Mouse (Mus musculus) cerebellum, postnatal 4 days (tissue): Measurements from ENCODE around the gene B3gnt2.

ENCODE experiments used
- DNase-seq, 2 experiments: peaks; one replicate each; pipeline ENCODE4 v3.0.0; 2022; ENCODE audit warnings: low spot score in 2 of 2, mixed read lengths in 1 of 2

B3gnt2 gene

GRCm38 (mm10) chr11:22871628-22872306 lies 11.0 kb upstream of the B3gnt2 start:
- DNase-seq: no peak

DNA sequence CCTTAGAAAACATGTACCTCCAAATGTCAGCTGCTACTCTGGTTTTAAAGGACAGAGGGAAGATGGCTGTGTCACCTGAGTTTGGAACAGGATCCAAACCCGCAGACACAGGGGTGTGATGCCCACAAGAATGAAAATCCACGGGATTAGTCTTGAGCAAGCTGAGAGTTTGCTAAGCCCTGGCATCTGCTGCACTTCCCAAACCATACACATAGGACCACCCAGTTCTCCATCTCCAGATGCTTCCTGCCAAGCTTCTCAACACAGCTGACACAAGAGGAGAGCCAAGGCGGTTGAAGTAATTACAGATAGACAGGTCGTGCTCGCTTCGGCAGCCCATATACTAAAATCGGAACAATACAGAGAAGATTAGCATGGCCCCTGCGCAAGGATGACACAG lies 7.8 kb upstream of the B3gnt2 start:
- DNase-seq: no peak

DNA sequence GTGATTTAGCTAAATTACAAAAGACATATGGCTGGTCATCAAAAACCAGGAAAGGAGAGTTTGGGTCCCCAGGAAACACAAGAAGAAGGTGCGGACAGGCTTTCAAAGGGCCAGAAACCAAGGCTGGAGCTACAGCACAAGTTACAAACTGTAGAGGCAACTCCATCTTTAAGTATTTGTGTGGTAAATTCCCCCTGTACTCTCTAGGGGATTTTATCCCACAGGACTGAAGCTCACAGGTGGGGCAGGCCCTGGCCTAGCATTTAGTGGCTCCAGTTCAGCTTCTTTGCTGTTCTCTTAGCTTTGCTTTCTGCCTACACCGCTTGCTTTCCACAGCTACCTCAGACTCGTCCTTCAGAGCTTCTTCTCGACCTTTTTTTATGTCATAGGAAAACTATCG lies 6.9 kb upstream of the B3gnt2 start:
- DNase-seq: no peak

GRCm38 (mm10) chr11:22865635-22866246 lies 5.0 kb upstream of the B3gnt2 start:
- DNase-seq: no peak

DNA sequence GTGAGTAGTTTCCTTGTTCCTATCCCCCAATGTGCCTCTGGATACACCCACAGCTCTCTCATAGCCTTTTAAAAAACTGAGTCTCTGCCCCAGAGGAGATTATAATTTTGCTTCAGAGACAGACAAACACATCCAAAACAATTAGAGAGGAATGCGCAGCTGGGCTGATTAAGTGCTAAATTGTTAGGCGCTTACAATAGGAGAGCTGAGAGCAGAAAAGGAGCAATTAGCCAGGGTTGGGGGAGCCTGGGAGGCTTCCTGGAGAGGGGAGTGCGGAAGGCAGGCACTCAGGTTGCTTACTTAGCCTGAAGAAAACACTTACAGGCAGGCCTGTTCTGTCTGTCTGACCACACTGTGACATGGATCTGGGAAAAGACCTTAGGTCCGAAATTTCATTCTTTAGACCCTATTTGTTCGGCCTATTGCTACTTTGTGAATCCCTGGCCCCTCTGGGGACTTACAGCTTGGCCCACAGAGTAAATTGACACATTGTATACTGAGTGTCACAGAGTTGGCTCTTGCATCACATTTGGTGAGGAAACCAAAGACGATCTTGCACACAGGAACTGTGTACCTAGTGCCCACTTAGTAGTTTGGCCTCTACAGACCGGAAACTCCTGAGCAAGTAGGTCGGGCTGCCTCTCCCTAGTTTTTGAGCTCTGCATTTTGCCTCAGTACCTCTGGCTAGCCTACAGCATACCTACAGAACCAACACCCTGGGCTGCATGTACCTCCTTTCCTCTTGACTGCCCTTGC lies 3.7 kb upstream of the B3gnt2 start:
- no peak for DNase-seq

DNA sequence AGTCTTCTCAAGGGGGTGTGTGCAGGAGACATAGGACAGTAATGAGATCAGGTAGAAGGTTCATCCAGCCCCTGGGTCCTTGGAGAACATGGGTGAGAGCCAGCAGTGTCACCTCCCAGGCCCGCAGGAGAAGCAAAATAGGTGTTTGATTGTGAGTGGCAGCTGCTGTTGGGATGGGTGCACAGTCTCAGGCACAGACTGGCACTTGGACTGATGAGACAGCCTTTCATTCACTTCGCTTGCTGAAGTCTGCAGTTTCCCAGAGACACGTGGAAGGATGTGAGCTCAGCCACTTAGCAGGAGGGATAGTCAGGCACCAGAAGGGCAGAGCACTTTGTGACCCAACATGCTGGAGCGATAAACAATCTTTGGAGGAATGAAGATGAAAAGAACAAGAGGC lies 2.8 kb upstream of the B3gnt2 start:
- DNase-seq: no peak

- DNase-seq: no peak
Measured at GRCm38 (mm10) chr11:22861315-22861714, 554 bp upstream of the B3gnt2 start.

GRCm38 (mm10) chr11:22859633-22860334 lies 977 bp downstream of the B3gnt2 start:
- peak; percentile 64 to 75 for DNase-seq

DNA sequence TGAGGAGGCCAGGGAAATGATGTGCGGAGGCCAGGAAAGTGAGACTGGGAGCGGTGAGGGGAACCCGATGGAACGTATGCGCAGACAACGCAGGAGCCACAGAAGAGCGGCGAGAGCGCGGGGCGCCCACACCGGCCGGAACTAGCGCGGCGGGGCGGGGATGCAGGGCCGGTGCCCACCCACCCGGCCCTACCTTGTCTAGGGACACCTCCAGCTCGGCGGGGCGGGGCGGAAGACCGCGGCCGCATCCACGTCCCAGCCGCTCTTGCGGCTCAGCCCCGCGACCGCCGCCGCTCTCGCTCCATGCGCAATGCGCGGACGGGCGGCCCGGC lies 1.5 kb downstream of the B3gnt2 start:
- no peak for DNase-seq

- no peak for DNase-seq
Measured at GRCm38 (mm10) chr11:22858441-22859300, 2.1 kb downstream of the B3gnt2 start.

DNA sequence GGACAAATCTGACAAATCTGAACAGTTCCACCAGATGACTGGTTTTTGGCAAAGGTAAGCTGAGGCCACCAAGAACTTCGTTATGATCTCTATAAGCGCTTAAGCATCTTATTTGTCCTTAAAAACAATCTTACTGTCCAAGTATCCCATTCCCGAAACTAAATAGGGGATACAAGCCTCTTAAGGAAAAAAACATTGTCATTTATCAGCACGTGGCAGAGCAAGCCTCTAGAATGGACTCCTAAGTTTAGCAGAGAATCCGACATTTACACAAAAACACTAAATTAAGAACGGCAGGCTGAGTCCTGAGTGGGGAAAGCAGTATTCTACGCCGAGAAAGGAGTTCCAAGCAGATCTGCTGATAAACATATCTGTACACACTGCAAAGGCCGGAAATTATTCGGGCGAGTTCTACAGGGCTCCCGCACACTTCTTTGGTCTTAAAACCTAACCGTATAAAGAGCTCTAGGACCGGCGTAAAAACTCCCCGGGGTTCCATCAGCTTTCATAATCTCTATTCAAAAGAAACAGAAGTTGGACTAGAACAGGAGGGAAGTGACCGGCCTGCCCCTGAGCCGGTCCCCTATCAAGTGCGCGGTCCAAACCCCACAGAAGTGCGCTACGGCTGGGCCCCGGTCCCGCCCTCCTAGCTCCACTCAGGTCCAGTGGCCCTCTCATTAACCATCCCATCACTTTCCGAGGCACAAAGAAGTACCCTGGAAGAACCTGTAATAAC lies 2.9 kb downstream of the B3gnt2 start:
- no peak for DNase-seq

DNA sequence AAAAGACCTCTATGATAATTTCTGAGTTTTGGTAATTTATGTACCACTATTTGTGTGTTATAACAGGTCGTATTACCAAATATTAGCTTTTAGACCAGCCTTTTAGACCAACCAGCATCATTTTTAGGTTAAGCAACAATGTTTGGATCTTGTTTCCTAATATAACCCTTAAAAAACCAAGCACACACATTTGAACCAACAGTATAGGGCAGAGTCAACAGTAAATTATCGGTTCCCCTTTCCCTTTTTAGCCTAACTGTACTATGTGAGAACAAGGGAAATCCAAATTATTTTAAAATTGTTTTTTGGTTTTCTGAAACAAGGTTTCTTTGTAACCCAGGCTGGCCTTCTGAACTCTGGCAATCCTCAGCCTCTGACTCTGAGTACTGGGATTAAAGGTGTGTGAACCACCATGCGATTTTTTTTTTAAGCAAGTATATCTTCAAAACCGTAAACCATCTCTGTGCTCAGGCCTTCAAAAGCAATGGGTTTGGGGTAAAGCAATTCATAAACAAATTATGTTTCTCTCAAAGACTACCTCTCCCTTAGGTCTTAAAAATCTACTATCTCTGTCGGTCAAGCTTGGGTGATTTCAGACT lies 3.6 kb downstream of the B3gnt2 start:
- no peak for DNase-seq

- DNase-seq: no peak
Measured at GRCm38 (mm10) chr11:22856371-22856965, 4.3 kb downstream of the B3gnt2 start.

DNA sequence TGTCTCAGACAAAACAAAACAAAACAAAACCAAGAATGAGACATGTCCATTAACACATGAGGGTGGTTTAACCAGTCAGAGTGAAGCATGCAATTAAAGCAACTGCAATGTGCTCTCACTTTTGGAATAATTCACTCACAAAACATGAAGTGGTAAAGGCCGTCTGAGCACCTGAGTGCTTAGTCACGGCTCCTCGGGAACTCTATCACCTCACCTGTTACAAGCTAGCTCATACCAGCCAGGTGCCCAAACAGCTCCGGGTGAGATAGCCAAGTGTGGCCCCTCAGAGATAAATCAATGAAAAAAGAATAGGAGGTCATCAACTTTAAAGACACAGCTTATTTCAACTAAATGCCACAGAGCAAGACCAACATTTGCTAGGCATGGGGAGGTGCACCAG lies 6.2 kb downstream of the B3gnt2 start:
- DNase-seq: no peak

DNA sequence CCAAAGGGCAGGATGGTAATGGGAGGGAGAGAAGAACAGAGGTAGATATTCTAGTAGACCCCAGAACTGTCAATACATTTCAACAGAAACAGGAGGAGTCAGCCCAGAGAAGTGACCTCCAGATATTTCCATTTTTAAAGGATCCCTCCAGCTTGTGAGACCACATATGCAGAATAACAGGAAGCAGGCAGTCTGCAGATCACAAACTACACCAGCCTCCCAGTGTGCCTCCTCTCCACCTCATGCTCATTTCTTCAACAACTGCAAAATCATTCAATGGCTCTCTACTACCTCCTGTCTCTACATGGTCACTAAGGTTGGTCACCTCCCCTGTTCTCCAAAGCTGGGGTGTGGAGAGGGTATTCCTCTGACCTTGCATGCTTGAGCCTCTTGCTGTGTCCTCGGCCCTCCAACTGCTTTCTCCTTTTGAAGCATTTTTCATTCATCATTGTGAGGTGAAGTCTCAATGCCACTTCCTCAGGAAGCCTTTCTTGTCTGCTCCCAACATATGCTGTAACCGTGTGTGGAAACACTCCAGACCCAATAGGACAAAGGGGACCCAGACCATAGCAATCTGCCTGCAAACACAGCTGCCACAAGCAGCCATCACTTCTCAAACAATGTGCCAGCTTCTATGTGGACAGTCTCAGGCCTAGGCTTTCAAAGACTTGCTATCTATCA lies 7.1 kb downstream of the B3gnt2 start:
- no peak for DNase-seq

- no peak for DNase-seq
Measured at GRCm38 (mm10) chr11:22852510-22852909, 8.3 kb downstream of the B3gnt2 start.

GRCm38 (mm10) chr11:22851416-22851815 lies 9.3 kb downstream of the B3gnt2 start:
- no peak for DNase-seq

DNA sequence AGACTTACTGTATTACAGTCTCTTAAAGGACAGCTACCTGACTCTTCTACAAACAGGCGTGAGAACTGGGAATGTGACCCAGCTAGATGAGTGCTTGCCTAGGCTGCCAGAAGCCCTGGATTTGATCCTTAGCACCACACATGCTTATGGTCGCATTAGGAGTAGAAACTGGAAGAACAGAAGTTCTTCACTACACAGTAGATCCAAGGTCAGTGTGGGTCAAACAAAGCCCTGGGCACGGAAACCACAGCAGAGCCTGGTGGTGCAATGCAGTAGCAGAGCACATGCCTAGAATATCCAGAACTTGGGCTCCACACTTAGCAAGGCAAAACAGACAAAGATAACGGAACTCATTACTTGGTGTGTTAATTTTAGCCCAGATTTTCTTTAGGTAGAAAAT lies 10.7 kb downstream of the B3gnt2 start:
- no peak for DNase-seq

GRCm38 (mm10) chr11:22848649-22849195 lies 12.0 kb downstream of the B3gnt2 start:
- DNase-seq: no peak
